Mouse (Mus musculus) erythroblast, embryonic 14.5 days (primary cell): ENCODE data around the gene Ttll8.

Experiments used
- GATA1 ChIP-seq: IDR thresholded peaks from 2 replicates; pipeline ENCODE4 v1.6.1; 2012; ENCODE audit warnings: low read length, inconsistent platforms, mixed read lengths
- TAL1 ChIP-seq: IDR thresholded peaks from 3 replicates; pipeline ENCODE4 v1.6.1; 2012; ENCODE audit warnings: low read length, inconsistent platforms, mixed read lengths

DNA sequence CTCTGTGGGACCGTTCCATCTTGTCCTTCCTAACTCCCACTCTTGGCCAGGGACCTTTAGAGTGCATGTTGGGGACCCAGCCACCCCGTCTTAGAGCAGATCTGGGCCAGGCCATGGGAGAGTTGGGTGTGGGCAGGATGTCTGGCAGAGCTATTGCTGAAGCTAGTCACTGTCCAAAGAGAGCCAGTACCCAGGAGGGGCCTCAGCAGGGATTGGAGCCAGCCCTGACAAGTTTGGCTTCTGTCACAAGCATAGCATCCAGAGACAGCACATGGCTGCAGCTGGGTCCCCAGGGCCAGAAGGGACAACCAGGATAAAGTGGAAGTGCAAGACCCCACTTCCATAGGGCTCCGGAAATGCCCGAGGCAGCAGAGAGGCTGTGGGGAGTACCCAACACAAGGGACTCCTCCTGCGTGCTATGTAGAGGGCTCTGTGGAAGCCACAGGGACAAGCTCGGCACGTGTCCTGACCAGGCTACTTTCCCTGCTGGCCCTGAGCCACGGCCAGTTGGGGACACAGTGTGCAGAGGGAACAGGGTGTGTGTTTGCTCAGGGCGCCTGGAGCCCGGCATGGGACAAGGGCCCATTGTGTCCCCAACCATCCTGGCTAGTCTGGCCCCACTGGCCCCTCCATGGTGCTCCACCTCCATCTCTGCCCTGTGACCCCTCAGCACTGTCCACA, 103.9 kb downstream of the Ttll8 start:
- no peak for TF ChIP-seq TAL1
- TF ChIP-seq GATA1: no peak
